Mouse (Mus musculus) monocyte, adult 2 months (primary cell): ENCODE data around the gene Icam2.

Experiments used
- DNase-seq, 2 experiments: peaks; one replicate each; pipeline ENCODE4 v3.0.0; 2022; ENCODE audit warnings: low spot score in 2 of 2, low read depth in 1 of 2

The Icam2 gene

DNA sequence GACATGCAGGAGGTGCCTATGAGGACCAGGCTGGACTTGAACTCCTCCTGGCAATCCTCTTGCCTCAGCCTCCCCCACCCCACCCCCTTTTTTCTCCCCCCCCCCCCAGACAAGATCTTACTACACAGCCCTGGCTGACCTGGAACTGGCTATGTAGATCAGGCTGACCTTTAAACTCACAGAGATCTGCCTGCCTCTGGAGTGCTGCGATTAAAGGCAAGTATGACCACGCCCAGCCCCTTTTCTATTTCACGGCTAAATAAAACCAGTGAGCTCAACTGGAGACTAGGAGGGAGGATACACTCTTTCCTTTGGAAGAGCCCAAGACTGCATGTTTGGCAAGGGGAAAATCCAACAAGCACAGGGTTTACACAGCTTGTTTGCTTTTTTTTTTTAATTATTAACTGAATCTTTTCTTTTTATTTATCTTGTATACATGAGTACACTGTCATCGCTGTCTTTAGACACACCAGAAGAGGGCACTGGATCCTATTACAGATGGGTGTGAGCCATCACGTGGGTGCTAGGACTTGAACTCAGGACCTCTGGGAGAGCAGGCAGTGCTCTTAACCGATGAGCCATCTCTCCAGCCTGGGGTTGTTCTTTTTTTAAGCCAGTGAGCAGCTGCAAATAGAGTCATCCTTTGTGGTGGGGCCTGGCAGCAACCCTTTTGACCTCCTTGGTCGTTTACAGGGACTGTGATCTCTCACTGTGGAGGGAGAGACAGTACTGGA lies 4.9 kb upstream of the Icam2 start:
- DNase-seq = no peak

DNA sequence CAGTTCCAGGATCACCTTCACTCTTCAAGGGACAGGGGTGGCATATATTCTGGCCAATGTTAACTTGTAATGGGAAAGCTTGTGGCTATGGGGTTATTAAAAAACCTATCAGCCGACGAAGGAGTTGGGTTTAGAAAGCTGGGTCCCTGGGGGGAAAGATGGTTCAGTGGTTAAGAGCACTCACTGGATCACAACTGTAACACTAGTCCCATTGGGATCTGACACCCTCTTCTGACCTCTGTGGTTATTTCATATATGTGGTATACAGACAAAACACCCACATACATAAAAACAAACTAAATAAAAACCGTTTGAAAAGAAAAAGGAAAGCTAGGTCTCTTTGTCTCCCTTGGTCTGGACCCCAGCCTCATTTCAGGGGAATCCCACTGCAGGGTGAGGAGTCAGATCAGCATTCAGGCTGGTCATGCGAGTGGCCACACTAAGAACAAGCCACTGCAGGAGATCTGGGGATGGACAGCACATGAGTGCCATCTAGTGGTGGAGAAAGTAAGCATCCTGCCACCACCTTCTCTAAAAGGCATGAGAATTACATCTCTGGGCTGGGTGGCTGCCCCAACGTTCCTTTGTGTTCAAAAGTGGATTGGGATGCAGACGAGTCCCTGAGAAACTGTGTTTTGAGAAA lies 3.8 kb upstream of the Icam2 start:
- DNase-seq = peak; percentile 29 to 53

DNA sequence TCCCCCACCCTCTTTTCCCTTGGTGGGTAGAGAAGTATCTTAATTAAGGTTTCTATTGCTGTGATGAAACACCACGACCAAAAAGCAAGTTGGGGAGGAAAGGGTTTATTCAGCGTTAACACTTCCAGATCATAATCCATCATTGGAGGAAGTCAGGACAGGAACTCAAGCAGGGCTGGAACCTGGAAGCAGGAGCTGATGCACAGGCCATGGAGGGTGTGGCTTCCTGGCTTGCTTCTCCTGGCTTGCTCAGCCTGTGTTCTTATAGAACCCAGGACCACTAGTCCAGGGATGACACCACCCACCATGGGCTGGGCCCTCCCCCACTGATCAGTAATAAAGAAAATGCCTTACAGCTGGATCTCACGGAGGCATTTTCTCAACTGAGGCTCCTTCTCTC lies 2.9 kb upstream of the Icam2 start:
- no peak for DNase-seq

DNA sequence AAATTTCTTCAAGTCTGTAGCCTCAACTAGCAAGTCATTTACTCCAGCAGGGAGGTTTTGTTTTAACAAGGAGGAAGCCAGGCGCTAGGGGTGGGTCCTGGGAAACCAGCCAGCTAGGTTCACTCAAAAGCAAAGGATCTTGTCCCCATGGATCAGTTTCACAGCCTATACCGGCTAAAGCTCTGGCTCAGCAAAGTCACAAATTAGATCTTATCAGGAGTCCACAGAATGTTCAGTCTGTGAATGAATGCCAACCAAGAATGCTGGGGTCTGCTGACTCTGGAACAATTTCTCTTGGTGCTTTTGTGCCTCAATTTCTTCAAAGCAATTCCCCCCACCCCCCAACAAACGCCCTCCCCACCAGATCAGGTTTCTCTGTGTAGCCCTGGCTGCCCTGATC lies 1.7 kb upstream of the Icam2 start:
- no peak for DNase-seq

DNA sequence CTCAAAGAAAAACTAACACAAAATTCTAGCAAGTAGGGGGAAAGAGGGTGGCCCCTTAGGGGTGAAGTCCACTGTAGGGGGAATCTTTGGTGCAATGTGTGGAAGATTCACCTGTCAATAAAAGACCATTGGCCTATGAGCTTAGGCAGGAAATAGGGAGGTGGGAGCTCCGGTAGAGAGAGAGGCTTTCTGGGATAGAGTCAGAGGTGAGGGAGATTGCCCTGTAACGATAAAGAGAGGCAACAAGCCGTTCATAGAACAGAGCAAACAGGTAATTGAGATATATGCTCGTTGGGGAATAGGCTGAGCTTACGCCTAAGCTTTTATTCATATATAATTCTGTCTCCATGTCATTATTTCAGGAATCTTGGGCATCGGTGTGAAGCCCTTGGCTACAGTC lies 855 bp downstream of the Icam2 start:
- DNase-seq = no peak

DNA sequence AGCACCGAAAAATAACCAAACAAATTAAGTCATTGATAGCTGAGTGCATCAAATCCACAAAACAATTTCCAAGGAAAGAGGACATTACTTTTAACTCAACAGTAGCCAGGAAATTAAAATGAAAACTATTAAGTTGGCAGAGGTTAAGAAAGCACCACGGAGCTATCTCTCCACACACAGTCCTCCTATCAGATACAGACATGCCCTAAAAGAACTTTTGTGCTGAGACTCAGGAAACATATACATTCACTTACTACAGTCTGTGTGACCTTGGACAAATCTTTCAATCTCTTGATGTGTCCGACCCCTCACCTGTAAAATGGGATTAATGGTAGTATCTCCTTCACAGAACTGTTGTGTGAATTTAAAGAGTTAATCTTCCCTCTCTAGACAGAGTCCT lies 1.5 kb downstream of the Icam2 start:
- DNase-seq = no peak

DNA sequence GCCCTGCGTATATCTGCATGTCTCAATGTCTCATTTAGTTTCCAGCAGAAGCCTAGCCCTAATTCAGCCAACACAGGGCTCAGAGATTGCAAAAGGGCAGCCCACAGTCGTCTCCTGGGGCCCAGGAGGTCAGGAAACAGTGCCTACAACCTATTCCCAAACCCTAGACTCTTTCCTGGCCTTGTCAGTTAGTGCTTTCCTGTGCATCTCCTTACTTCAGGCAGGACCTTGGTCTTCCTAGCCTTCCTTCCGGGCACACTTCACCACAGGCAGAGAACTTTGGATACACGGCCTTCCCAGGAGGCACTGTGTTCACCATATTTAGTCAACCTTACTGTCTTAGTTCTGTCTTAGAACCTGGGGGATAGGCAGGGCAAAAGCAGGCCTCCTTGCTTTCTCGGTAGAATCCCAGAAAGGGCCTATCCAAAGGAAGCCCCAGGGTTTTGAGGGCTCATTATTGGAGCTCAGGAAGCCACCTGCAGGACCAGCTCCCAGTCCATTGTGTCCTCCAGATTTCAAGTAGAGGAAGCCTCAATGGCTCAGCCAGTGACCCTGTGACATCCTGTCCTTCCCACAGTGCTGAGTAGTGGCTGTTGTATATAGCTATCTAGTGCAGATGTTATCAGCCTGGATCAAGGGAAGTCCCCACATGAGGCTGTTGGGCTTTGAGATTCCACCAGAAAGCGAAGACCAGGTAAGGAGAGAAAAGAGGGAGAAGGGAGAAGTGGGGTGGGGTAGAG lies 4.7 kb downstream of the Icam2 start:
- DNase-seq = no peak

DNA sequence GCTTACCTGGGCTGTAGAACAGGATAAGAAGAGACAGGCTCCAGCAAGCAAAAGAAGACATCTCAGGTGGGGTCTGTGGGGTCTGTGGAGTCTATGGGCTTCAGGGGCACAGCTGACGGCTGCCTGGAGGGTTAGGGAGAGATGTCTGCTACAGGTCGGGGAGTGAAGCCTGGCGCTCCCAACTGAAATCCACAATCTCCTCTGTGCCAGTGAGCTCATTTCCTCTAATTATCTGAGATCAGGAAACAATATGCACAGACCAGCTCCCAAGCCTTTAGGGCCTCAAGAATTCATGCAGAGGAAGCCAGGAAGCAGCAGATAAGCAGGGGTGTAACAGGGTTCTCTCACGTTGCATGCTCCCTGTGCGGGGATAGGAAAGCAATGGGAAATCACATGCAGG lies 5.5 kb downstream of the Icam2 start:
- no peak for DNase-seq

DNA sequence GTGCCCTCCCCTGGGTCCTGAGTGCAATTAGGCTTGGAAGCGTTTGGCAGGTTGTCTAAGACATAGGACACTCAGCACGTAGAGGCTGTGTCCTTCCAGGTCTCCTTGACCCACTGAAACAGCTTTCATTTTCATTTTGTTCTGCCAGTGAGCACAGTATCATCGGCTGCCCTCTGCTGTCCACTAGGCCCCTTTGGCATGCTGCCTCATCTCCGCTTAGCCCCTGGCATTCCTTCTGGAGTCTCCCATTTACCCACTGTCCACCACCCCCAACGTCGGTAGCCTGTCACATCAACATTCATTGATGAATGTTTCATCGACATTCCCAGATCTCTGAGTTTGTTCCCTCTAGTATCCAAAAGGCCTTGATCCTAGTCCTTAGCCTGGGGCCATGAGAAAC lies 6.0 kb downstream of the Icam2 start:
- no peak for DNase-seq

DNA sequence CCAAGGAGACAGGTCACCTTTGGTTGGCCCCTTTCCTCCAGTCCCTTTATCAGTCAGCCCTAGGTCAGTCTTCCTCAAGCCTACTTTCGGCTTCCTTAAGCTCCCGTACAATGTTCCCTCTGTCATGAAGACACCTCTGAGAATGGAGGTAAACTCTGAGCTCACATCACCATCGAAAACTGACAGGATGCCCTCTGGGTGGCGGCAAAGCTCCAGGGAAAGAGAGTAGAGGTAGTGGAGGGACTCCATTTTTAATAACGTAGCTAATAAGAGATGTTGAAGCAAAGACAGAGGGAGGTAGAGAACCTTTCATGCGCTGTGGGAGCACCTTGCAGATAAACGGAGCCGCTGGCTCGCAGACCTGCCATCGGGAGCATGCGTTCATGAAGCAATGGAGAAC lies 6.9 kb downstream of the Icam2 start:
- DNase-seq = no peak

DNA sequence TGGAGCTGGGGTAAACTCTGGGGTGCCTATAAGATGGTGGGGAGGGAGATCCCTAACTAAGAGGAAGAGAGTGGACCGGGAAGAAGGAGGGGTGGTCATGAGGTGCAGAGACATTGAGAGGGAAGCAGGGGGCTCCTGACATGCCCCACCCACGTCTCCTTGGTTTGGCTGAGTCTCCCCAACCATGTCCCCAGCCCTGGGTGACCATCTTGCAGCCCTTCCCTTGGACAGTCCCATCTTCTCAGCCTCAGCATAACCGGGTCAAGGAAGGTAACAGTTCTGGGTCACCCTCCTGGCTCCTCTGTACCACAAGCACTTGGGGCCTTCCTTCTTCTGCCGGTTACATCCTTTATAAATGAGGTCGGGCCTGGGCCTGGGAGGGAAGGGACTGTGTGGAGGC lies 12.9 kb downstream of the Icam2 start:
- no peak for DNase-seq

DNA sequence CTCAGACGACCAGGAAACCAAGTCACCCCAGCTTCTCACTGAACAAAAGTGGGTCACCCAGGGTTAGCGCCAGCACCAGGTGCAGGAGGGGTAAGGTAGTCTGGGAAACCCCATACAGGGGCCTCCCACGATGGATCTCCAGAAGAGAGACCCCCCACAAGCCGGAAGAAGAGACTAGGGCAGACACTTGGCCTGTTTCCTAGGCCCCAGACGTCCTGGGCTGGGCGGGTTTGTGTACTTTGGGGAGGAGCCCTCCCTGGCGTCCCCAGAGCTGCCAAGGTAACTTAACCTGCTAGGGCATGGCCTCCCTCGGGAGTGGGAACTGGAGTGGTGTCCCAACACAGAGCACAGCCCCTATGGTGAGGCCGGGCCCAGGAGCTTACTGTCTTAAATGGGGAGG lies 13.3 kb downstream of the Icam2 start:
- DNase-seq = no peak

DNA sequence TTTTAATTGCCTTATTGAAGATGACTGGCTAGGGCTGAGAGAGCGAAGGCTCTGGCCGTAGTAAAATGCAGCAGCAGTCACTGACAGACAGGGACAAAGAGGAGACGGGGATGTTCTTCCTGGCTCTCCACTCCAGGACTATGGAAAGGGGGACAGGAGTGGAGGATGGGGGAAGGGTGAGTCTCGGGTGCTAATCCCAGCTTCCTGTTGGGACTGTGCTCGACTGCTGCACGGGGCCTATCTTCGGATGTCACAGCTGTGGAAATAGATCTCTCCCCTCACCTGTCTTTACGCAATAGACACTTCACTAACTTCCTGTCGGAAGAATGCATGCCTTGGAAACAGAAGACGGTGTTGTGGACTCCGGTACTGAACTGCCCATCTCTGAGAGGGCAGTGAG lies 13.9 kb downstream of the Icam2 start:
- DNase-seq = no peak

DNA sequence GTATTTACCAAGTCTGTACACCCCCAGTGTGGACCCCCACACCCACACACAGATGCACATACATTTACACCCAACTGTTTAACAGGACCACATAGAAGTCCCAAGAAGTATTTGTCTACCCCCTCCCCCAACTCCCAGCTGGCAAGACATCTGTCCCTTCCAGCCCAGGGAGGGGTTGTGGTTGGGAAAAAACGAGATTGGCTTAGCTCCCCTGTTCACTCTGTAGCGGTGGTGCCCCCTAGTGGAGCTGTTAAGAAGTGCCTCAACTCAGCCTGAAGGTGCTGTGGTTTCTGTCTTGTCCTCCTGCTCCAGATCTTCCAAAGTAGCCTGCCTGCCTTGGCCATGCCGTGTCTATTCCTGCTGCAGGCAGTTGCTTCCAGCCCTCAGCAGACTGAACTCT lies 21.6 kb downstream of the Icam2 start:
- DNase-seq = peak; percentile 27 to 59

DNA sequence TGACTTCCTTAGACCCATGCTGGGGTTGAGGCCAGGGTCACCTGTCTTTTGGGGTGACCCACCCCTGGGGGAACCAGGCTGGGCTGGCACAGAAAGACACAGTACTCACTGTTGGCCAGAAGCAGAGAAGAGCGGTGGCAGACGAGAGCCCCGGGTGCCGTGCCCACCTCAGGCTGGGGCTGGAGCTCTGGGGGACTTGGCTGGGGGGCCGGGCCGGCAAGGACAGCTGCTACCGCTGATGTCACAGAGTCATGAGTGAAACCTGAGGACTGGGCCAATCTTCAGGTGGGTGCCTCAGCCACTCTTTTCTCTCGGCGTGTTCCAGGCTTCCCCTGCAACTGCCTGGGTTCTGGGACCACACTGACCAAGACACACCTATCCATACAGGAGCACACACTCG lies 22.5 kb downstream of the Icam2 start, which contains the start of gene Prr29:
Gene Prr29, plus strand, starts transcription at position 107 of the 400 bp plus-strand sequence.
- DNase-seq = no peak

DNA sequence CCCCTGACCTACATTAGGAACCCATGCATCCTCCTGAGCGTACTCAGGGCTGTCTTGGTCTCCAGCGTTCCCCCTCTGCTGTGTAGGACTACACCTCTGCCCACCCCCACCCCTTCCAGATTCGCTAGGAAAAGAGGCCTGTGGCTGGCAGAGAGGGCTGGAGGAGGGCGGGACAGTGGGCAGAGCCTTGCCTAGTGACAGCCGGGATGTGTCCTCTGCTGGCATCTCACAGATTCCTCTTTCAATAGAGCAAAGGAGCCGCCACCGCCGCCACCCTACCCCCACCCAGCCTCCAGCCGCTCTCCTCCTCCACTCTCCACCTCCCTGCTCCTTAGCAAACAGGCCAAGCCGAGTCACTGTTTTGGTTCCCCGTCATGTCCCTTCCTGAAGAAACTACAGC lies 23.2 kb downstream of the Icam2 start:
- no peak for DNase-seq

DNA sequence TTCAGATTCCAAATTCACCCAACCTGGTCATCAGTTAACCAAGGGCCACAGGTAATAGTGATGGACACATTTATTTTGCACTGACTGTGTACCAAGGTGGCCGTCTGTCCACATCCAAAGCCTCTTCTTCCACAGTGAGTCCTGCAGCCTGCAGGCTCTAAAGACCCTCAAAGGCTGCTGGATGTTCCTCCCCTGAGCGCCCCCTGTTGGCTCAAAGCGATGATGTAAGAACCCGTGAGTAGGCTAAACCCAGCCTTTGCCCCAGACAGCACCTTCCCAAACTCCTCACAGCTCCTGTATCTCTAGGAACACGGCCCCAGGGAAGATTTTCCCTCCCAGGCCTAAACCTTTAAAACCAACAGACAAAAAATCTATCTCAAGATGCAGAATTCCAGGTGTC lies 28.5 kb downstream of the Icam2 start:
- no peak for DNase-seq

DNA sequence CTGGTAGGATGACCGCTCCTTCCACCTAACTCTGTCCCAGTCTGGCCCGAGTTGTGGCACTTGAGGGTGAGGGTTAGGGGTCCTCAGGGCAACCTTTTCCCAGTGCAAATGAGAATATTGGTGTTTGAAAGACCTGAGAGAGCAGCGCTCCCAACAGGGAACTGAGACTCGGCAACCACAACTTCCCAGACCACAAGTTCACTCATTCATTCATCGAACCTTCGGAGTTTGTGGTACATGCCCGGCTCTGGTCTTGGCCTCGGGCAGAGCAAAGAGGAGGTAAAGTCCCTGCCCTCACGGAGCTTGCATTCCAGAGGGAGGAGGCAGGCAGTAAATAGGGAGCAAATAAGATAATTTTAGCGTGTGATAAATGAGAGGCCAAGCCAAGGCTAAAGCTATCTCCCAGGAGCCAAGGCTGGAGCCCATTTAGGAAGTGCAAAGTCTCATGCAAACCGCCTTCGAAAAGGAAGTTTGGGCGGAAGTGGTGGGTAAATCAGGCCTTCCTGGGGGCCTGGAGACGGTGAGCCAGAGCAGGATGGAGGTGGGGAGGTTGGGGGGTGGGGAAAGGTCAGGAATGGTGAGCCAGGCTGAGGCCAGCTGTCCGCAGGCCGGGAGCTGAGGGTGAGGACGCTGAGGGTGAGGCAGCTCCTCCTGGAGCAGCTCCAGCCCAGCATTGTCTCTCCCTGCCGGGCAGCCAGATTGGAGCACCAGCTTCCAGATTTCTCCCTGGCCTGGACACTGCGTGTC lies 32.3 kb downstream of the Icam2 start:
- no peak for DNase-seq

DNA sequence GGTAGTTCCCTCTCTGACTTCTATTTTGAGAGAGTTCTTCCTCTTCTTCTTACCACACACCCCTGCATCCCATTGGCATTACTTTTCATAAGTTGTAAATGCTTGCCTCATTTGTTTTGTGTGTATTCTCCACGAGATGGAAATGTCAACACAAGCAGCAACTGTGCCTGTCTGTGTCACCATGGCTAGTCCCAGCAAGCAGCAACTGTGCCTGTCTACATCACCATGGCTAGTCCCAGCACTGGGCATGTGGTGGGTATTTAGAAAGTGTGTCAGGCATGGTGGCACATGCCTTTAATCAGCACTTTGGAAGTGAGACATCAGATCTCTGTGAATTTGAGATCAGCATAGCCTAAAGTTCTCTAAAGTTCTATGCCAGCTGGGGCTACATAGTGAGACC lies 33.7 kb downstream of the Icam2 start:
- no peak for DNase-seq

DNA sequence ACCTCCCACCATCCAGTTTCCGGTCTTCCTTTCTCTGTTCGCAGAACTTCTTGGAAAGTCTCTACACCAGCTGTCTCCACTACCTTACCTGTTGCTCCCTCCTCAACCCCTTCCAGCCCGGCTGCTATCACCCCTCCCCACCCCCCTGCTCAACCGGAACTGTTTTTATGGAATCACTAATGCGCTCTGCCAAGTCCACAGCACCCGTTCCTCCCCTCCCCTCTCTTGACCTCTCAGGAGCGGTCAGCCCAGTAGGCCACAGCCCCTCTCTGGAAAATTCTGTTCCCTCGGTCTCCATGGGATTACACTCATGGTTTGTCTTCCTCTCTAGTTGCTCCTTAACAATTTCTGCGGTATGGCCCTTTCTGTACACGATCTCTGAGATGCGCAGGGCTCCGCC lies 34.7 kb downstream of the Icam2 start, which contains the start of gene Scn4a:
Gene Scn4a, minus strand, starts transcription at position 101 of the 400 bp plus-strand sequence.
- DNase-seq = no peak

DNA sequence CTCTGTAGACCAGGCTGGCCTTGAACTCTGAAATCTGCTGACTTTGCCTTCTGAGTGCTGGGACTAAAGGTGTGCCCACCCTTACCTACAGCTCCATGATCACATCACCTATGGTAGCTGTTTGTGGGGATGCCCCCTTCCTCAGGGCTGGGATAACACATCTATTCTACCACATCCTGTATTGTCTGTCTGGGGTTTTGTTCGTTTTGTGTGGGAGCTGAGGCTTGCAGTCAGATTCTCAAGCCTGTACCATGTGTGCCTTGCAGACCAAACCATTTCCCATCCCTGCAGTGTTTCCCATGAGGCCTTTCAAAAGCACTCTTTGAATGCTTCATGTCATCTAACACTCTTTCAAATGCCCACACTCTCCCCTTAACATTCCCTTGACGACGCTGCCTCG lies 35.9 kb downstream of the Icam2 start:
- DNase-seq = no peak

DNA sequence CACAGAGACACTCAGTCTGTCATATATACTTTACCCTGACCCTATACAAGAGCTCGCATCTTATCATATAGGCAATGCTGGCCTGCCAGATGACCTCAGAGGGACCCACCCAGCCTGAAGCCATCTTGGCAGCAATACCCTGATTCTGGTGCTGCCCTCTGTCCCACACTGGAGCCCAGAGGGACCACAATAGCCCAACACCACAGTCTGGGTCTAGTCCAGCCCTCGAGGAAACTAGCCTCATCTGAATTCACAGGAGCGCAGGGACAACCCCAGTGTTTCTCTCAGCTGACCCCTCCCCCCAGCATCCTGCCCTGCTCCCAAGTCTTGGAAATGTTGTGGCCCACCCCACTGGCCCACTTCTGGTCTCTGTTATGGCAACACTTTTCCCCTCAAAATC lies 36.6 kb downstream of the Icam2 start:
- no peak for DNase-seq
